Mouse (Mus musculus) 416B (cell line): ENCODE measurements around the gene Trpv5.

Experiments used
- DNase-seq: peaks from one replicate; pipeline ENCODE4 v3.0.0; 2011; ENCODE audit warnings: low read depth

Trpv5 gene

DNA sequence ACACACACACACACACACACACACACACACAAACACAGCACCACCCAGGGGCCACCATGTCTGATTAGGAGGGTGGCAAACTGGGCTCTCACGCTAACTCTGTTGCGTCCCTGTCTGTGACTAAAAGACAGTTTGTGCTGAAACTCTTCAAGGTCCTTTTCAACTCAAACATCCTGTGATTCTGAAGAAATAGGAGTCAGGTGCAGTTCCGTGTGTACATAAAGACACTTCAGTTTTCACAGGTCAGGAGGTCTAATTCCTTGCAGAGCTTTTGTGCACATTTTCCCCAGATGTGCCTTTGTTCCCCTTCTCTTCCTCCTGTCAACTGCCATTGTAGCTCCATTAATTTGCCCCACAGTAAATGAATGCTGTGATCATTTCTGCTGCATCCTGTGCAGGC is 40.1 kb downstream of the Trpv5 start:
- DNase-seq, result no peak

DNA sequence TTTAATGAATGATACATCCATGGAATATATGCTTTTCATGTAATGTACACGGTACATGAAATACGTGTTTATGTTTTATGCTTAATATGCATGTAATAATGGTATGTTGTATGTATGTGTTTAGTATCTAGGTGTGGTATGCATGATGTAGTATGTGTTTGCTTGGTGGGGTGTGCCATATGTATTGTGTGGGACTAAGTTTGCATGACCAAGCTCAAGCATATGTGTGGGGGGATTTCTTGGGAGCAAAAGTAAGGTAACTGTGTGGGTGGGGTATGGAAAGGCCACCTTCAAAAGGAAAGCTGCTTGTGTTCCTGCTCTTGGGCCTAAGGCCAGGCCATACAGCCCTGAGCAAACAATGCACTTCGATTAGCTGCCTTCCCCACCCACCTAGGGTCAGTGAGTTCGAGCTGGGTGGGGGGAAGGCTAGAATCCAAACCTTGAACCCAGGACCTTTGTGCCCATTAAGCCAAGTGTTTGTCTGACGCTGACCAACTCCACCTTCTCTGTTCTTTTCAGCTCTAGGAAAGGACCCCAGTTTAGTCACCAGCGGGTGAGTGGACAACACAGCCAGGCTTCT is 42.6 kb downstream of the Trpv5 start:
- DNase-seq, result no peak

DNA sequence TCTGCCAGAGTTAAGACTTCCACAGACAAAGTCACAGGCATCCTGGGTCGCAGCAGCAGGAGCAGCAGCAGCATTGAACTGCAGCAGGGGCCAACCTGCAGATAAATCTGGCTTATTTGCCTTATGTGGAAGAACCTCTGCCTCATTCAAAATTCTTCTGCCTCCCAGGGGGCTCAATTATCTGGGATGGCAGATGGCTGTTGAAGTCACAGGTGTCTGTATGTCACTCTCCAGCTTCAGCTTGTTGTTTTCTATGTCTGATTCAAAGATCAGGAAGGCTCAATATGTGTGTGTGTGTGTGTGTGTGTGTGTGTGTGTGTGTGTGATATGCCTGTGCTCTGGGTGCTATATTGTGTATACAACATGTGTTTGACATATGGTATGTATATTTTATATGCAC is 43.2 kb downstream of the Trpv5 start:
- DNase-seq, result no peak

GRCm38 (mm10) chr6:41636178-41636577 is 44.4 kb downstream of the Trpv5 start, which contains the start of gene Trpv6:
Trpv6 (minus strand) TSS chr6:41636405.
- no peak for DNase-seq

DNA sequence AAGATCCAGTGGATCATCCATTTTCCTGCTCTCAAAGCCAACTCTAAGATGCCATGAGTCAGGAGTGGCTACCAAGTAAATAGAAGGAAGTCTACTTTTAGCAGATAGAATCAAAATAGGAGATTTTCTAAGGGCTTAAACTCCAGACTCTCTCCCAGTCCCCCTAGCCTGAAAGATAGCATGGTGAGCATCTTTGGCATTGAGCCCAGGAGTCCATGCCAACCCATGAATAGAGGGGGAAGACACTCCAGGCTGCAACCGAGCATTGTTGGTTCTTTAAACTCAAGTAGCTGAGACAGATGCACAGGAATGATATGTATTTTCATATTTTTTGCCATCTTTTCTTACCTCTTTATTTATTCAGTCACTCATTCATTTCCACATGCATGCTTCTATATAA is 45.4 kb downstream of the Trpv5 start:
- no peak for DNase-seq

DNA sequence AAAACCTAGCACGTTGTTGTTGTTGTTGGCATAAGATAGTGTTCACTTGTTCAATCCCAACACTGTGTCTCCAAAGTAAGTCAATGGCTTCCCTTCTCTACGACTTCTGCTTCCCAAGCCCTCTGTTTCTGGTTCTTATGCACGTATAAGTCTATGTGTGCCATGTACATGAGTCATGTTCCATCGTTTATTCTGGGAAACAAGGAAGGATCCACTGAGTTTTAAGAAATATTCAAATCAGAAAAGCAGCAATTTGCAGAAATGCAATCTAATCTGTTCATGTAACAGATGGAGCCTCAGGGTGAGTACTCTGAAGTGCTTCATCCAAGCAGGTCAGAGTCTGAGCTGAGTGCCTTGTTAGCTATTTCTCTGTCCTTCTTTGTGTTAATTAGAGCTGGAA is 49.0 kb downstream of the Trpv5 start:
- DNase-seq, result no peak

- peak; percentile 4 for DNase-seq
Observed at GRCm38 (mm10) chr6:41630791-41631190, 49.8 kb downstream of the Trpv5 start.

DNA sequence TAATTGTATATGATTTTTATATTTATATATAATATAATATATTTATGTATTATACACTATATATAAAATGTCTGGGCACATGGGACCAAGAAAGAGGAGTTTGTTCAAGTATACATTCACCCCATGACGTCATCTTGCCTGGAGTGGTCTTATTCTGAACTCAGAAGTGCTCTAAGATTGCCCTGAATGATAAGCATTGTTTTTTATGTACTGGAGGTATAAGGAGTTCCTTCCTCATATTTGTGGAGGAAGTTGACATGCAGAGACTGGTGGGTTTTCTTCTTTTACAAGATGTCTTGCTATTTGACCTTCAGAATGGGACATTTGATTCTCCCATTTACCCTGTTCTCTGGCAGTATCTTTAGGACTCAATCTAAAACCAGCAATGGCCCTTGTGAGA is 52.4 kb downstream of the Trpv5 start:
- DNase-seq, result peak; percentile 4

GRCm38 (mm10) chr6:41622661-41623060 is 57.9 kb downstream of the Trpv5 start:
- peak; percentile 22 for DNase-seq

DNA sequence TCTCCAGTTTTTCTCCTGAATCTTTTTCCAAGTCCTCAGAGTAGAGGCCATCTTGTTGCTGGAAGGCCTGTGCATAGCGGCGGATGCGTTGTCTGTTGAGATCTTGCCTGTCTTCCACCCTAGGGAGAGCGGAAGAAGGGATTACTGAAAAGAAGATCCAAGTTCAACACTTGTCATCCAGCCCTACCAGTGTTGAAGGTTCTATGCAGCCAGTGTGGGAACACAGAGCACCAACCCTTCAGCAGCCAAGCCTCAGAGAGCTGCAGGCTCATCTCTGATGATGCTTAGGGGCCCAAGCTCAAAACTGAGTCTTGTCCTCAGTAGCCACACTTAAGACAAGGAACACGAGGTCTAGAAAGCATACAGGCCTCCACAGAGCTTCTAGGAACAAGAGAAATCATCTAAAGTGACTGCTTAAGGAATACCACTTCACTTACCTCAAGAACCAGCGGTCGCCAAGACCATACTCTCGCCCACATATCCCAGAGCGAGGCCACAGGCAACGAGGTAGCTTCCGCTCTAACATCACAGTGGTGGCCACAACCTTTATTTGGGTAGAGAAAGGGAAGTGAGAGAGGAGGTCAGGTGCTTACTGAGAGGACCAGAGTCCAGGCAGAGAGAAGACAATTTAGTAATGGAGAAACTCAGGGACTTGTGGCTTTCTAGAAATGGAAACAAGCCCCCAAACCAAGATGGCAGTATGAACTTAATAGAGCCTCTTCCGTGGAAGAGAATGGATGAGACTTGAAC is 59.2 kb downstream of the Trpv5 start:
- DNase-seq, result no peak

DNA sequence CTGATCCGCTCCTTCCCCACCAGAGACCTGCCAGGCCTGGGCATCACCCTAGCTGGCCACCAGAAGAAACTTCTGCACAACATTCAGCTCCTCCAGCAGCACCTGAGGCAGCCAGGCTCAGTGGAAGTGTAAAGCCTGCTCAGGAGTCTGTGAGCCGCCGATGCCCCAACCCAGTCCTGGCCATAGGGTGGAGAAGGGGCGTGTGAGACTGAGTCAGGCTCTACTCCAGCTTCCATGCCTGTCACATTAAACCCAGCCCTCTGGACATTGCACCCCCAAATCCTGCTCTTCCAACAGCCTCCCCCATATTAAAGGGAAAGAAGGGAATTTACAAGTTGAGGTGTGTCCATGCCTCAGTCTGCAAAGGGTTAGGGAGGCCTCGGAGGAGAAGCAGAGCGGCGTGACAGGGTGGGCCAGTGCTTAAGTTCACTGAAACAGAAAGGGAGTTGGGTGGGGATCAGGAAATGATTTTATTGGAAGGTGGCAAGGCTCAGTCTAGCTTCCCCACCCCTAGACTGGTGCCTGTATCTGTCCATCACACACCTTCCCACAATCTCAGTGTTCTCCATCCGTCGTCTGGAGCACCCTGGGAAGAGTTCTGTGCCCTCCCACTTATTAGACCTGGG is 60.3 kb downstream of the Trpv5 start:
- no peak for DNase-seq

GRCm38 (mm10) chr6:41607637-41608036 is 72.9 kb downstream of the Trpv5 start:
- DNase-seq, result no peak

DNA sequence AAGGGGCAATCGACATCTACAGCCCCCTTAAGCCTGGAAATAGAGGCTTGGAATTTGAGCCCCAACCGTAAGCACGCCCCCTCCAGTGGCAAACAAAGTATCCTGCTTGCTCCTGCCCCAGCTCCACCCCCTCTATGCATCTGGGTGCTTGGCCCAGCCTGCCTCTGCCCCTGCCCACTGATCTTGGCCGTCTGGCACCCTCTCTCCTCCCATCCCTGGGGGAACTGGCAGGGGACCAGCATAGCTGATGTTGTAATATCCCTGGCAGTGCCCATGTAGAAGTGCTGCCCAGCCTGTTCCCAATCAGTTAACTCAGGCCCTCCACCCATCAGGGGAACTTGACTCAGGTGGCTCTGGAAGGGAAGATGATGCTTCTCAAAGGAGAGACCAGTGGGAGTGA is 74.4 kb downstream of the Trpv5 start:
- peak; percentile 8 for DNase-seq

- no peak for DNase-seq
Observed at GRCm38 (mm10) chr6:41605794-41606104, 74.8 kb downstream of the Trpv5 start.

DNA sequence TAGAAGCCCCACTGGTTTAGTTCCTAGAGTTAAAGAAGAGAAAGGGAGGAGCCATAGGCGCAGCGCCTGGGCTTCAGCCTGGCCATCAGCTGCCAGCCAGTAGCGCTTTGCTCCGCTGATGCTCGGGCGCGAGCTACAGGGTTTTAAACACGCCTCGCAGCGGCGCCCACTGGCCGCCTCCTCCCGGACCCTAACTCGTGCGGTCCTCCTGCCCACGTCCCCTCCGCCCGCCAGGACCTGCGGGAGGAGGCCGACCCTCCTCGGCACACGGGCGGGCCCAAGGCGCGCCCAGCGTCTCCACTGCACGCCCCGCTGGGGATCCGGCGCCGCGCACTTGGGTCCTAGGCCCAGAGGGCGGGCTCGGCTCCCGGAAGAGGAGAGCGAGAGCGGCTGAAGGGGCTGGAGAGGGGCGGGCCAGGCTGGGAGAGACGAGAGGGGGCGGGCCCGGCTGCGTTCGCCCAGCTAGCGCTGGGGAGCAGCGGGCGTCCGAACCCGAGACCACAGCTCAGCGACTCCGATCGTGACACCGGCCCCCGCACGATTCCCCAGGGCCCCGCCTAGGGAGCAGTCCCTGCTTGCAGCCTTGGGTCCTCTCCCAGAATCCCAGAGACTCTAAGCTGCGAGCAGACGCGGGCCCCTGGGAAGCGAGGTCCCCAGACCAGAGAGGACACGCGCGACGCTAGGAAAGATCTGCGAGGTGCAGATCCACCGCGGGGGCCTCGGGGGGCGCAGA is 75.3 kb downstream of the Trpv5 start, which contains the start of gene Ephb6:
Gene Ephb6, plus strand, starts transcription at position 422 of the 733 bp plus-strand sequence.
- DNase-seq, result peak; percentile 67

DNA sequence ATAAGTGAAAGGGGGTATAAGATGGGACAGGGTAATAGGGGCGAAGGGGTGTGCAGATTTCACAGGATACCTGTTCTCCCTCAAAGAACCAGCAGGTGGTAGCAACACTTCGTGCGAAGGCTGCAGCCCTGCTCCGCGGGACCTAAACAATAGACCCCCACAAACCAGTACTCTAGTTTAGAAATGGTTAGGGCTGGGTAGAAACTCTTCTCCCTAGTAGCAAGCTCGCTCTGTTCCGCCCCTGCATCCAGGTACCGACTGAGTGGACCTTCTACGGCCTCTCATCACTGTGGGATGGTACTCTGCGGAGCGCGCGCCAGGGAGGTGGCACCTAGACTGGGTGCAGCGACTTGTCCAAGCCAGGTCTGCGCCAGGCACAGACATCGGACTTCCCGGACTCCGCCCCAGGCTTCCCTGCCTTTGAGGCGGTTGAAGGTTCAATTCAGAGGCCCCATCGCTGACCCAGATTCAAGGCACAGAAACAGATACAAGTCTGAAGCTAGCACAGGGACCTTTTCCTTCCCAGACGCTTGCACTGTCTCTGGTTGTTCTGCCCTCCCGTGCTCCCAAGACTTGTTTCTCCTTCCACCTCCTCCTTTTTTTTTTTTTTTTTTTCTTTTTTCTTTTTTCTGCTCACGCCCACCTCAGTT is 76.0 kb downstream of the Trpv5 start:
- peak; percentile 33 for DNase-seq
